17 mouse cellular contexts compared by ENCODE assay signal in the genomic region with DNA sequence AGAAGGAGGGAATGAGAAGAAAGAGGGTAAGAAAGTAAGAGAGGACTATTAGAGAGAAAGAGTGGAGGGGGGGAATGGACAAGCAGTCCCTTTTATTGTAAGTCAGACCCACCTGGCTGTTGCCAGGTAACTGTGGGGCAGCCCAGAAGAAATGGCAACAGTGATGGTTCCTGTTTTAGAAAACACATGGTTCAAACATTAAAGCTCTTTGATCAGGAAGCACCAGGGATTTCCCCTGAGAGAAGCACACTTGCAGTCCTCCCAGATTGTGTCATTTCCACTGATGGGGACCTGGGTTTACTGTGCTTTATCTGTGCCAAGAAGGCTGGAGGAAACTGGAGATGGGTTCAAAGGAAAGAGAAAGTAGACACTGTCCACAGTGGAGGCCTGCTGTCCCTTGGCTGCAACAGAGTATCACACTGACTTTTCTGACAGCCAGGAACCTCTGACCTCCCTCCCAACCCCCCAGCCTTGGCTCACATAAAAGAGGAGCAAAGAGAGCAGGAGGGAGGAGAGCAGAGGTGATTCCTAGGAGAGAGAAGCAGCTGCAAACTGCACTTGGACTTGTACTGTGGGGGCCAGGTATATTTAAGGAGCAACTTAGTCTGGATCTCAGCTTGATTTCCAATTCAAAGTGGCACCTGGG. TPM values are rescaled to one million over a fixed set of nuclear protein-coding genes. Genes with fewer than 3 reads are reported as not detected.
A peak's percentile ranks its signal among the peaks of the same experiment; 100 is the strongest.
DNase-seq lines count a peak whose midpoint lies in the region; ATAC-seq lines count a peak whose summit lies in the region.
"Not testable (repeated sequence)": the region's sequence is repeated elsewhere in the genome, so short reads cannot be mapped to it uniquely, and the experiment has no call there.
"Had no signal": no experiment of that assay in that cellular context is flagged by ENCODE, and none has a peak within 500 bp of the region (broad histone marks: within the 10 kb centered on the region; RNA-seq: fewer than 3 reads in every experiment).

No protein-coding gene starts in this region.

- H3K4me1 ChIP-seq in heart, embryonic 12.5 days (replicated peaks) = not testable (repeated sequence)

- not testable (repeated sequence) for H3K9ac ChIP-seq in heart, embryonic 12.5 days

- DNase-seq in CD4-positive, CD25-positive, alpha-beta regulatory T cell, adult 2 months (ENCODE audit: low read depth, low spot score) = peak; percentile 39
- peak; percentile 6 for DNase-seq in adrenal gland, adult 2 months
- DNase-seq in embryo, embryonic 10 days (ENCODE audit: low spot score) = peak; percentile 3
- DNase-seq in liver = peak; percentile 3
- DNase-seq in lung, postnatal 36 days = peak; percentile 1

- H3K27me3 ChIP-seq in heart, embryonic 12.5 days (replicated peaks) = not testable (repeated sequence)

- not testable (repeated sequence) for H3K4me3 ChIP-seq in heart, embryonic 12.5 days

- H3K9me3 ChIP-seq in heart, embryonic 12.5 days (replicated peaks) = not testable (repeated sequence)

- not testable (repeated sequence) for ATAC-seq in heart, embryonic 12.5 days (ENCODE audit: insufficient number of reproducible peaks, low FRiP score)
- ATAC-seq in inflammation-experienced regulatory T-cells, adult 6 months = peak; percentile 100

- H3K4me2 ChIP-seq in heart, embryonic 12.5 days = not testable (repeated sequence)

- not testable (repeated sequence) for H3K36me3 ChIP-seq in heart, embryonic 12.5 days

- H3K27ac ChIP-seq in heart, embryonic 12.5 days (ENCODE audit: poor library complexity, severe bottlenecking) = 0 out of 2 replicates have a peak overlapping the region, but pooled peaks have one; percentile 16

RNA-seq across cellular contexts. Expression of gene Gbp10, which starts 41.3 kb away (rescaled TPM):
- 1 to 10 TPM in 1 of 2 experiments, under 1 TPM in 1; 0.17 to 1.8 TPM for total RNA-seq in adrenal gland, adult 2 months (2021)
- polyA plus RNA-seq in adrenal gland, adult 2 months (2012; rRNA removed) = 0.20 and 0.51 TPM in 2 replicates
- not detected in 2 replicates for polyA plus RNA-seq in heart, embryonic 12.5 days (2016; fragmentation: Nextera tagmentation; extraction: Ambion mirVana)
- 10 to 100 TPM; 30.2 to 52.7 (median 50.1) TPM for polyA plus RNA-seq in inflammation-experienced regulatory T-cells, adult 6 months (2017; shearing (Covaris generic))
- total RNA-seq: granulocyte monocyte progenitor cell, adult 5-6 weeks; left cerebral cortex, postnatal 10 days; megakaryocyte-erythroid progenitor cell, adult 5-6 weeks; MEL had no signal
- polyA plus RNA-seq: erythroblast, embryonic 14.5 days; forebrain, embryonic 11.5 days; intestine, embryonic 14.5 days; limb, embryonic 10.5 days; limb, embryonic 15.5 days; neural tube, embryonic 14.5 days had no signal

RNA-seq across cellular contexts. Expression of gene Gbp4, which starts 58.7 kb away (rescaled TPM):
- total RNA-seq in adrenal gland, adult 2 months (2021) = 1 to 10 TPM; 3.9 to 4.8 TPM
- polyA plus RNA-seq in adrenal gland, adult 2 months (2012; rRNA removed) = 2.9 and 3.7 TPM in 2 replicates
- 6.1 and 9.6 TPM in 2 replicates for polyA plus RNA-seq in heart, embryonic 12.5 days (2016; fragmentation: Nextera tagmentation; extraction: Ambion mirVana)
- polyA plus RNA-seq in inflammation-experienced regulatory T-cells, adult 6 months (2017; shearing (Covaris generic)) = 100 to 1,000 TPM; 232 to 267 (median 237) TPM
- total RNA-seq: granulocyte monocyte progenitor cell, adult 5-6 weeks; MEL had no signal

RNA-seq across cellular contexts. Expression of gene Gbp8, which starts 58.7 kb away (rescaled TPM):
- under 1 TPM; 0.40 to 0.52 TPM for total RNA-seq in adrenal gland, adult 2 months (2021)
- polyA plus RNA-seq in adrenal gland, adult 2 months (2012; rRNA removed) = 0.20 and 0.24 TPM in 2 replicates
- polyA plus RNA-seq in heart, embryonic 12.5 days (2016; fragmentation: Nextera tagmentation; extraction: Ambion mirVana) = 1.4 and 1.8 TPM in 2 replicates
- polyA plus RNA-seq in inflammation-experienced regulatory T-cells, adult 6 months (2017; shearing (Covaris generic)) = 100 to 1,000 TPM in 1 of 3 experiments, 10 to 100 TPM in 2; 75.7 to 119 (median 99.7) TPM
- total RNA-seq: granulocyte monocyte progenitor cell, adult 5-6 weeks; MEL had no signal
- polyA plus RNA-seq: forebrain, embryonic 11.5 days; limb, embryonic 10.5 days; neural tube, embryonic 14.5 days had no signal

RNA-seq across cellular contexts. Expression of gene Gbp9, which starts 58.7 kb away (rescaled TPM):
- total RNA-seq in adrenal gland, adult 2 months (2021) = 1 to 10 TPM; 8.5 to 8.7 TPM
- 1.5 and 1.9 TPM in 2 replicates for polyA plus RNA-seq in adrenal gland, adult 2 months (2012; rRNA removed)
- polyA plus RNA-seq in heart, embryonic 12.5 days (2016; fragmentation: Nextera tagmentation; extraction: Ambion mirVana) = 4.4 and 4.6 TPM in 2 replicates
- 100 to 1,000 TPM in 1 of 3 experiments, 10 to 100 TPM in 2; 66.1 to 118 (median 87.6) TPM for polyA plus RNA-seq in inflammation-experienced regulatory T-cells, adult 6 months (2017; shearing (Covaris generic))

Comparison
In these comparisons a context has a peak if more than half of its experiments do, and no peak if none do; other contexts are left out.
1. RNA of gene Gbp10, which starts 41.3 kb away (polyA plus RNA-seq): 30.2 to 52.7 TPM in inflammation-experienced regulatory T-cells, adult 6 months; 0.20 to 0.51 TPM in adrenal gland, adult 2 months and not detected in heart, embryonic 12.5 days; every median in the first group is over 10 times any median in the second.
2. RNA of gene Gbp4, which starts 58.7 kb away (polyA plus RNA-seq): 232 to 267 TPM in inflammation-experienced regulatory T-cells, adult 6 months; 6.1 to 9.6 TPM in heart, embryonic 12.5 days and 2.9 to 3.7 TPM in adrenal gland, adult 2 months; every median in the first group is over 10 times any median in the second.
3. RNA of gene Gbp8, which starts 58.7 kb away (polyA plus RNA-seq): 75.7 to 119 TPM in inflammation-experienced regulatory T-cells, adult 6 months; 1.4 to 1.8 TPM in heart, embryonic 12.5 days and 0.20 to 0.24 TPM in adrenal gland, adult 2 months; every median in the first group is over 10 times any median in the second.
4. Peak in every context shown above with its lines, with median percentiles within 50 percentile points of each other: DNase-seq.